Mouse (Mus musculus) cerebellum, adult 2 months (tissue): Measurements from ENCODE around the gene Pde9a. TPM values are rescaled to one million over a fixed set of nuclear protein-coding genes. Genes with fewer than 3 reads are reported as not detected.
A peak's percentile ranks its signal among the peaks of the same experiment; 100 is the strongest.

Source experiments
- DNase-seq, 2 experiments: peaks; one replicate each; pipeline ENCODE4 v3.0.0; 2021
- H3K27ac ChIP-seq: fragments of 200-500 bp; 2 replicates; pipeline ENCODE4 v1.5.1; 2012; ENCODE audit warnings: low read length, control low read depth, inconsistent platforms; ENCODE audit not compliant: insufficient read depth
- H3K27me3 ChIP-seq: fragments of 200-500 bp; 2 replicates; pipeline ENCODE4 v1.6.1; 2012; ENCODE audit warnings: inconsistent platforms, mild to moderate bottlenecking, low read length, moderate library complexity; ENCODE audit not compliant: control insufficient read depth, insufficient read depth
- H3K4me1 ChIP-seq: fragments of 200-500 bp; 2 replicates; pipeline ENCODE4 v1.6.1; 2011; ENCODE audit warnings: low read length; ENCODE audit not compliant: control insufficient read depth, insufficient read depth
- H3K4me3 ChIP-seq: fragments of 200-500 bp; replicated peaks from 2 replicates; pipeline ENCODE3; 2011; ENCODE audit warnings: mild to moderate bottlenecking, low read depth, low read length, control low read depth; ENCODE audit not compliant: insufficient read depth
- CTCF ChIP-seq: fragments of 200-500 bp; IDR thresholded peaks from 2 replicates; pipeline ENCODE4 v1.5.1; 2011; ENCODE audit warnings: low read depth, mild to moderate bottlenecking, control low read depth, low read length, moderate library complexity, borderline replicate concordance; ENCODE audit not compliant: insufficient read depth
- POLR2A ChIP-seq: fragments of 200-500 bp; IDR thresholded peaks from 2 replicates; pipeline ENCODE4 v1.6.1; 2011; ENCODE audit warnings: low read length, control low read depth, borderline replicate concordance; ENCODE audit not compliant: insufficient read depth
- WGBS: fragments of 180-500 bp; shearing (Covaris S2); methylation state at CpG from one replicate; pipeline ENCODE4 v1.1.7; 2018; 5-methylcytosine and 5-hydroxymethylcytosine counted together
- polyA plus RNA-seq: library from polyadenylated mRNA; depleted of rRNA; stranded (reverse); fragments of >200 nt; gene quantifications from 2 replicates; pipeline ENCODE4 v1.2.3, GENCODE M21; 2012; rRNA removed

Pde9a gene
- polyA plus RNA-seq, 1 experiment, result 83.1 TPM

GRCm38 (mm10) chr17:31512593-31512992 lies 126.6 kb downstream of the Pde9a start:
- 14% methylated on average over 6 of the region's 6 CpGs for WGBS

GRCm38 (mm10) chr17:31514696-31515095 lies 128.7 kb downstream of the Pde9a start:
- TF ChIP-seq CTCF (no peak), POLR2A (no peak)
- Histone ChIP-seq H3K4me1 (no peaks in the 10 kb centered on the region), H3K4me3 (no peak overlapping the region), H3K27ac (no peak overlapping the region), H3K27me3 (no peaks in the 10 kb centered on the region)
- DNase-seq, result no peak
- 75% methylated on average over 1 of the region's 1 CpGs for WGBS

More at GRCm38 (mm10) chr17:31512593-31512992, 126.6 kb downstream of the Pde9a start:
- no peak for TF ChIP-seq POLR2A
- no peak for TF ChIP-seq CTCF
- Histone ChIP-seq H3K27ac (peak overlapping the region; percentile 39; the same call in 1 of the 2 replicates), H3K27me3 (no peaks in the 10 kb centered on the region), H3K4me3 (peak overlapping the region; percentile 48), H3K4me1 (no peaks in the 10 kb centered on the region)
- DNase-seq, result no peak

- H3K4me3 ChIP-seq, result peak overlapping the region; percentile 74
- peaks cover 5% of the 10 kb centered on the region; the same call in 1 of the 2 replicates for H3K4me1 ChIP-seq
- TF ChIP-seq CTCF (no peak), POLR2A (no peak)
- DNase-seq, result no peak
- H3K27ac ChIP-seq, result no peak overlapping the region
- no peaks in the 10 kb centered on the region for H3K27me3 ChIP-seq
- WGBS, result 3% methylated on average over 7 of the region's 7 CpGs
These were observed 133.4 kb downstream of the Pde9a start for GRCm38 (mm10) chr17:31519344-31519945.

GRCm38 (mm10) chr17:31519946-31520838 lies 134.2 kb downstream of the Pde9a start, which contains the start of the genes Wdr4 and Ndufv3:
Gene Wdr4 (minus strand): TSS chr17:31519980.
Gene Ndufv3 (plus strand): TSS chr17:31520115.
- under 1% methylated on average over 45 of the region's 45 CpGs for WGBS
- DNase-seq, result peak; percentile 99
- TF ChIP-seq POLR2A (peak; percentile 95), CTCF (no peak)

GRCm38 (mm10) chr17:31520895-31521294 lies 134.9 kb downstream of the Pde9a start:
- DNase-seq, result peak; percentile 82 to 88
- 2% methylated on average over 3 of the region's 3 CpGs for WGBS
- TF ChIP-seq CTCF, result no peak
- no peak for TF ChIP-seq POLR2A
- Histone ChIP-seq H3K4me1 (peaks cover 8% of the 10 kb centered on the region; the same call in 1 of the 2 replicates), H3K27me3 (no peaks in the 10 kb centered on the region), H3K27ac (no peak overlapping the region), H3K4me3 (peak overlapping the region; percentile 74)

More at GRCm38 (mm10) chr17:31519946-31520838, 134.2 kb downstream of the Pde9a start, which contains the start of the genes Wdr4 and Ndufv3:
- Histone ChIP-seq H3K27ac (peak within 1 kb of the TSS; percentile 93), H3K27me3 (no peaks in the 10 kb centered on the region), H3K4me3 (peak within 1 kb of the TSS; percentile 74), H3K4me1 (peaks cover 8% of the 10 kb centered on the region; the same call in 1 of the 2 replicates)

GRCm38 (mm10) chr17:31521948-31522347 lies 135.9 kb downstream of the Pde9a start:
- no peak for TF ChIP-seq CTCF
- no peak for TF ChIP-seq POLR2A
- Histone ChIP-seq H3K4me1 (peaks cover 8% of the 10 kb centered on the region; the same call in 1 of the 2 replicates), H3K4me3 (no peak overlapping the region), H3K27me3 (no peaks in the 10 kb centered on the region), H3K27ac (peak overlapping the region; percentile 73)
- DNase-seq, result peak; percentile 46 to 52
- 11% methylated on average over 6 of the region's 6 CpGs for WGBS

GRCm38 (mm10) chr17:31525114-31525513 lies 139.1 kb downstream of the Pde9a start:
- no peak for DNase-seq
- no peak overlapping the region for H3K27ac ChIP-seq
- H3K27me3 ChIP-seq, result no peaks in the 10 kb centered on the region
- no peak overlapping the region for H3K4me3 ChIP-seq
- peaks cover 8% of the 10 kb centered on the region; the same call in 1 of the 2 replicates for H3K4me1 ChIP-seq
- TF ChIP-seq CTCF (no peak), POLR2A (no peak)
- 91% methylated on average over 4 of the region's 4 CpGs for WGBS

- WGBS, result 93% methylated on average over 3 of the region's 3 CpGs
- TF ChIP-seq CTCF (no peak), POLR2A (no peak)
- peaks cover 8% of the 10 kb centered on the region; the same call in 1 of the 2 replicates for H3K4me1 ChIP-seq
These were observed 139.8 kb downstream of the Pde9a start for GRCm38 (mm10) chr17:31525816-31526215.

More at GRCm38 (mm10) chr17:31525816-31526215, 139.8 kb downstream of the Pde9a start:
- no peak overlapping the region for H3K27ac ChIP-seq
- no peak for DNase-seq
- H3K27me3 ChIP-seq, result no peaks in the 10 kb centered on the region
- H3K4me3 ChIP-seq, result no peak overlapping the region

Other genes with a start within 250 kb of the Pde9a start
- not detected in 2 replicates for gene Tff2, start 241.9 kb upstream of the Pde9a start, polyA plus RNA-seq
- gene Tff1, start 220.9 kb upstream of the Pde9a start, polyA plus RNA-seq, result not detected in 2 replicates
- gene Tmprss3, start 187.2 kb upstream of the Pde9a start, polyA plus RNA-seq, result 0.64 and 0.67 TPM in 2 replicates
- gene Ubash3a, start 178.3 kb upstream of the Pde9a start, polyA plus RNA-seq, result not detected in 2 replicates
- gene Rsph1, start 108.8 kb upstream of the Pde9a start, polyA plus RNA-seq, result 2.7 and 3.7 TPM in 2 replicates
- gene Slc37a1, start 99.4 kb upstream of the Pde9a start, polyA plus RNA-seq, result 6.1 and 7.8 TPM in 2 replicates
- 25.1 and 25.4 TPM in 2 replicates for gene Wdr4, start 133.8 kb downstream of the Pde9a start, polyA plus RNA-seq
- 421 and 446 TPM in 2 replicates for gene Ndufv3, start 133.9 kb downstream of the Pde9a start, polyA plus RNA-seq
- gene Pknox1, start 178.5 kb downstream of the Pde9a start, polyA plus RNA-seq, result 23.2 TPM in 2 replicates